Mouse (Mus musculus): Measurements from ENCODE around the gene Irf9.

- TF ChIP-seq EP300 (optimal IDR thresholded peaks at IDR 0.05) (peak; percentile 73), CTCF (IDR thresholded peaks at IDR 0.05; ENCODE audit: low read depth) (0 out of 2 replicates have a peak, but pooled peaks have one; percentile 14)
Measured at GRCm38 (mm10) chr14:55560202-55561073, 42.9 kb upstream of the Irf9 start, which contains the start of gene A730061H03Rik.

Measured in stomach, postnatal 0 days (tissue).